Mouse (Mus musculus) CH12.LX (cell line): ENCODE results near the gene 1700012B09Rik. TPM values are rescaled to one million over a fixed set of nuclear protein-coding genes. Genes with fewer than 3 reads are reported as not detected.

Experiments used
- DNase-seq: peaks from one replicate; pipeline ENCODE4 v3.0.0-alpha.2; 2013; ENCODE audit errors: extremely low read depth
- H3K27ac ChIP-seq: 2 replicates; pipeline ENCODE4 v1.5.1; 2012; ENCODE audit warnings: low read depth, mild to moderate bottlenecking, control low read depth, moderate library complexity; ENCODE audit not compliant: insufficient read depth
- H3K27me3 ChIP-seq: replicated peaks from 2 replicates; pipeline ENCODE3; 2012; ENCODE audit warnings: inconsistent platforms
- H3K36me3 ChIP-seq, 2 experiments: replicated peaks in 1 of 2; 2 replicates each; pipeline versions ENCODE3 to v1.6.1; 2012; ENCODE audit warnings: inconsistent platforms in 1 of 2, low read length in 1 of 2, mild to moderate bottlenecking in 1 of 2, mixed read lengths in 1 of 2, moderate library complexity in 1 of 2; ENCODE audit not compliant: control insufficient read depth in 1 of 2, insufficient read depth in 1 of 2
- H3K4me1 ChIP-seq, 2 experiments: 2 replicates each; pipeline ENCODE4 v1.6.1; 2012; ENCODE audit warnings: inconsistent platforms in 1 of 2, moderate library complexity in 1 of 2; ENCODE audit not compliant: insufficient read depth in 2 of 2, control insufficient read depth in 1 of 2
- H3K4me2 ChIP-seq: 2 replicates; pipeline ENCODE4 v1.6.1; 2012; ENCODE audit warnings: low read depth, mild to moderate bottlenecking, control low read depth; ENCODE audit not compliant: poor library complexity, insufficient read depth, severe bottlenecking
- H3K4me3 ChIP-seq, 3 experiments: fragments of 150-350 bp in 1 of 3; sonication (generic) in 1 of 3; replicated peaks in 1 of 3; 2 replicates each; pipeline versions ENCODE3 to v1.5.1; 2011 to 2012; ENCODE audit warnings: low read depth in 2 of 3, low read length in 2 of 3, mild to moderate bottlenecking in 2 of 3, moderate library complexity in 2 of 3, control low read depth in 1 of 3, improper control_type of control experiment in 1 of 3, inconsistent platforms in 1 of 3, mixed read lengths in 1 of 3; ENCODE audit not compliant: poor library complexity in 1 of 3
- H3K79me2 ChIP-seq: replicated peaks from 2 replicates; pipeline ENCODE4 v1.6.1; 2012; ENCODE audit warnings: mild to moderate bottlenecking, moderate library complexity; ENCODE audit not compliant: control insufficient read depth, poor library complexity, insufficient read depth, severe bottlenecking; ENCODE audit errors: extremely low read depth
- H3K9ac ChIP-seq: 2 replicates; pipeline ENCODE4 v1.6.1; 2012; ENCODE audit warnings: low read depth, mild to moderate bottlenecking, control low read depth, moderate library complexity; ENCODE audit not compliant: insufficient read depth
- H3K9me3 ChIP-seq: replicated peaks from 2 replicates; pipeline ENCODE3; 2012; ENCODE audit warnings: low read length, inconsistent platforms, mixed read lengths
- BHLHE40 ChIP-seq: IDR thresholded peaks from 2 replicates; pipeline ENCODE4 v1.6.1; 2011; ENCODE audit warnings: mild to moderate bottlenecking, low read depth, low read length, improper control_type of control experiment
- CHD1 ChIP-seq: IDR thresholded peaks from 2 replicates; pipeline ENCODE4 v1.6.1; 2012; ENCODE audit warnings: low read depth, low read length, improper control_type of control experiment, inconsistent platforms
- CHD2 ChIP-seq: IDR thresholded peaks from 2 replicates; pipeline ENCODE4 v1.6.1; 2011; ENCODE audit warnings: low read length, improper control_type of control experiment
- EP300 ChIP-seq: IDR thresholded peaks from 2 replicates; pipeline ENCODE4 v1.6.1; 2011; ENCODE audit warnings: low read length, improper control_type of control experiment
- JUN ChIP-seq: IDR thresholded peaks from 2 replicates; pipeline ENCODE4 v1.6.1; 2011; ENCODE audit warnings: low read depth, mild to moderate bottlenecking, low read length, improper control_type of control experiment, moderate library complexity; ENCODE audit not compliant: insufficient read depth
- KAT2A ChIP-seq: IDR thresholded peaks from 2 replicates; pipeline ENCODE4 v1.6.1; 2012; ENCODE audit warnings: low read length, improper control_type of control experiment, inconsistent platforms; ENCODE audit not compliant: insufficient replicate concordance
- MAFK ChIP-seq: IDR thresholded peaks from 2 replicates; pipeline ENCODE4 v1.6.1; 2011; ENCODE audit warnings: low read length, improper control_type of control experiment; ENCODE audit not compliant: insufficient replicate concordance
- MEF2A ChIP-seq: IDR thresholded peaks from 2 replicates; pipeline ENCODE4 v1.6.1; 2014; ENCODE audit warnings: low read depth, mild to moderate bottlenecking, inconsistent platforms, low read length, improper control_type of control experiment, borderline replicate concordance
- MXI1 ChIP-seq: IDR thresholded peaks from 2 replicates; pipeline ENCODE4 v1.6.1; 2011; ENCODE audit warnings: mild to moderate bottlenecking, low read depth, low read length, improper control_type of control experiment
- NELFE ChIP-seq: IDR thresholded peaks from 2 replicates; pipeline ENCODE4 v1.6.1; 2011; ENCODE audit warnings: low read depth, low read length, improper control_type of control experiment
- NRF1 ChIP-seq: IDR thresholded peaks from 2 replicates; pipeline ENCODE4 v1.6.1; 2014; ENCODE audit warnings: low read depth, mild to moderate bottlenecking, inconsistent platforms, low read length, improper control_type of control experiment, moderate library complexity
- PAX5 ChIP-seq: IDR thresholded peaks from 2 replicates; pipeline ENCODE4 v1.6.1; 2012; ENCODE audit warnings: low read length, inconsistent platforms, mixed read lengths
- POLR2A ChIP-seq: IDR thresholded peaks from 2 replicates; pipeline ENCODE4 v1.6.1; 2011; ENCODE audit warnings: low read depth, mild to moderate bottlenecking, improper control_type of control experiment, low read length
- SMC3 ChIP-seq: IDR thresholded peaks from 2 replicates; pipeline ENCODE4 v1.6.1; 2011; ENCODE audit warnings: low read depth, low read length, improper control_type of control experiment
- TCF12 ChIP-seq: IDR thresholded peaks from 2 replicates; pipeline ENCODE4 v1.6.1; 2014; ENCODE audit warnings: low read depth, mild to moderate bottlenecking, inconsistent platforms, low read length, improper control_type of control experiment
- USF1 ChIP-seq: IDR thresholded peaks from 2 replicates; pipeline ENCODE4 v1.6.1; 2014; ENCODE audit warnings: low read depth, mild to moderate bottlenecking, inconsistent platforms, low read length, improper control_type of control experiment
- ZKSCAN1 ChIP-seq: IDR thresholded peaks from 2 replicates; pipeline ENCODE4 v1.6.1; 2012; ENCODE audit warnings: low read depth, inconsistent platforms, low read length, improper control_type of control experiment, borderline replicate concordance
- ZMIZ1 ChIP-seq: IDR thresholded peaks from 2 replicates; pipeline ENCODE4 v1.6.1; 2012; ENCODE audit warnings: low read depth, mild to moderate bottlenecking, inconsistent platforms, low read length, improper control_type of control experiment
- ZNF384 ChIP-seq: IDR thresholded peaks from 2 replicates; pipeline ENCODE4 v1.6.1; 2012; ENCODE audit warnings: low read depth, low read length, improper control_type of control experiment, inconsistent platforms
- dilution Hi-C: fragments of 300-500 bp; cut with MboI; formaldehyde crosslinking; loops from 2 replicates; pipeline ENCODE4 v1.14.3; 2020; ENCODE audit warnings: low sequenced_read_pairs; ENCODE audit not compliant: extremely low pct_unique_long_range_greater_than_20kb, extremely low pct_ligation_motif_present
- in situ Hi-C: fragments of 300-500 bp; cut with MboI; formaldehyde crosslinking; loops from 3 replicates; pipeline ENCODE4 v1.14.3; 2019; ENCODE audit warnings: low sequenced_read_pairs, low pct_ligation_motif_present, low pct_unique_long_range_greater_than_20kb, mixed read lengths
- polyA plus RNA-seq: library from polyadenylated mRNA; unstranded; fragments of >175 nt; gene quantifications from 2 replicates; pipeline ENCODE4 v1.2.1, GENCODE M21; 2012; ENCODE audit warnings: low read depth; ENCODE audit not compliant: insufficient read length
- total RNA-seq, 2 experiments: library from RNA; depleted of rRNA; stranded (reverse); fragments of 300-350 nt in 1 of 2; fragments of >200 nt in 1 of 2; gene quantifications; 2 replicates each; pipeline ENCODE4 v1.2.3; 2012 to 2014

The 1700012B09Rik gene
- total and polyA plus RNA-seq, 3 experiments: not detected

- Histone ChIP-seq H3K4me3 (no peak overlapping the region), H3K9me3 (no peaks in the 10 kb centered on the region), H3K27me3 (no peaks in the 10 kb centered on the region), H3K79me2 (no peaks in the 10 kb centered on the region), H3K4me2 (no peak overlapping the region), H3K27ac (no peak overlapping the region)
- DNase-seq: no peak
- in situ Hi-C loops: no loop called here
- no peak for TF ChIP-seq SMC3
- no peak for TF ChIP-seq MAFK
- TF ChIP-seq MEF2A: no peak
- TF ChIP-seq, all 38 proteins: peak for 0
- H3K36me3 ChIP-seq: peaks cover 68 to 88% of the 10 kb centered on the region in 2 experiments
- no peak overlapping the region for H3K9ac ChIP-seq
- no peaks in the 10 kb centered on the region for H3K4me1 ChIP-seq
- dilution Hi-C loops: no loop called here
Observed at GRCm38 (mm10) chr9:14806786-14807185, 36.0 kb upstream of the 1700012B09Rik start.

- dilution Hi-C loops: no loop called here
- H3K9me3 ChIP-seq: no peaks in the 10 kb centered on the region
- no peaks in the 10 kb centered on the region for H3K79me2 ChIP-seq
- no peak overlapping the region for H3K4me3 ChIP-seq
- H3K27me3 ChIP-seq: no peaks in the 10 kb centered on the region
- no peak overlapping the region for H3K27ac ChIP-seq
- no peak overlapping the region for H3K9ac ChIP-seq
- H3K4me1 ChIP-seq: no peaks in the 10 kb centered on the region
- in situ Hi-C loops: no loop called here
- no peak for TF ChIP-seq MAFK
- no peak for TF ChIP-seq POLR2A
- no peak for TF ChIP-seq CHD1
- TF ChIP-seq CHD2: no peak
- no peak for TF ChIP-seq USF1
- no peak for TF ChIP-seq JUN
- no peak for TF ChIP-seq NRF1
- TF ChIP-seq BHLHE40: no peak
- TF ChIP-seq MXI1: no peak
- no peak for TF ChIP-seq ZMIZ1
- no peak for TF ChIP-seq TCF12
- no peak for TF ChIP-seq EP300
- TF ChIP-seq ZNF384: no peak
- no peak for TF ChIP-seq MEF2A
- TF ChIP-seq NELFE: no peak
- TF ChIP-seq KAT2A: no peak
- no peak for TF ChIP-seq PAX5
- no peak for TF ChIP-seq ZKSCAN1
- peaks cover 72 to 88% of the 10 kb centered on the region in 2 experiments for H3K36me3 ChIP-seq
- DNase-seq: no peak
- H3K4me2 ChIP-seq: no peak overlapping the region
Observed at GRCm38 (mm10) chr9:14805714-14806113, 34.9 kb upstream of the 1700012B09Rik start.
